Mouse (Mus musculus) hindbrain, embryonic 15.5 days (tissue): ENCODE data around the gene Pdzd9. TPM values are rescaled to one million over a fixed set of nuclear protein-coding genes. Genes with fewer than 3 reads are reported as not detected.

Experiments used
- ATAC-seq: fragments of 200-750 bp; cut with Nextera tagmentation; 2 replicates; pipeline ENCODE4 v1.8.0; 2017; ENCODE audit warnings: low read depth, moderate number of reproducible peaks, moderate TSS enrichment; ENCODE audit not compliant: low FRiP score
- H3K27ac ChIP-seq: fragments of 300-500 bp; sonication (generic); replicated peaks from 2 replicates; pipeline ENCODE4 v1.5.1; 2015; ENCODE audit warnings: mild to moderate bottlenecking, inconsistent platforms
- H3K27me3 ChIP-seq: fragments of 300-500 bp; sonication (generic); 2 replicates; pipeline ENCODE4 v1.6.1; 2015; ENCODE audit warnings: control low read depth, inconsistent platforms
- H3K36me3 ChIP-seq: fragments of 300-500 bp; sonication (generic); 2 replicates; pipeline ENCODE4 v1.6.1; 2015; ENCODE audit warnings: control low read depth, inconsistent platforms
- H3K4me1 ChIP-seq: fragments of 300-500 bp; sonication (generic); replicated peaks from 2 replicates; pipeline ENCODE4 v1.6.1; 2015; ENCODE audit warnings: control low read depth, inconsistent platforms
- H3K4me2 ChIP-seq: fragments of 300-500 bp; sonication (generic); 2 replicates; pipeline ENCODE4 v1.6.1; 2015; ENCODE audit warnings: moderate library complexity, mild to moderate bottlenecking, inconsistent platforms
- H3K4me3 ChIP-seq: fragments of 300-500 bp; sonication (generic); 2 replicates; pipeline ENCODE4 v1.5.1; 2015; ENCODE audit warnings: mild to moderate bottlenecking, inconsistent platforms
- H3K9ac ChIP-seq: fragments of 300-500 bp; sonication (generic); 2 replicates; pipeline ENCODE4 v1.6.1; 2015; ENCODE audit warnings: inconsistent platforms
- H3K9me3 ChIP-seq: fragments of 300-500 bp; sonication (generic); 2 replicates; pipeline ENCODE4 v1.6.1; 2016; ENCODE audit warnings: control low read depth, inconsistent platforms
- WGBS: fragments of 180-500 bp; shearing (Covaris S2); methylation state at CpG from one replicate; pipeline ENCODE4 v1.1.7; 2015; 5-methylcytosine and 5-hydroxymethylcytosine counted together
- polyA plus RNA-seq: library from polyadenylated mRNA; unstranded; fragments of >200 nt; fragmentation: Nextera tagmentation; extraction: Ambion mirVana; gene quantifications from 2 replicates; pipeline ENCODE4 v1.2.1, GENCODE M21; 2015

Pdzd9 gene
- polyA plus RNA-seq, 1 experiment from 2014 or later: 0.36 TPM

- H3K27ac ChIP-seq: no peak overlapping the region
- H3K36me3 ChIP-seq: no peaks in the 10 kb centered on the region
- peaks cover 11% of the 10 kb centered on the region for H3K4me1 ChIP-seq
- H3K4me2 ChIP-seq: no peak overlapping the region
- WGBS: 72% methylated on average over 6 of the region's 6 CpGs
- no peak overlapping the region for H3K9ac ChIP-seq
- no peaks in the 10 kb centered on the region for H3K27me3 ChIP-seq
- H3K9me3 ChIP-seq: no peaks in the 10 kb centered on the region
- no peak overlapping the region for H3K4me3 ChIP-seq
- ATAC-seq: no peak
These were observed 15.1 kb upstream of the Pdzd9 start for GRCm38 (mm10) chr7:120685227-120685626.

GRCm38 (mm10) chr7:120684731-120685161, 14.6 kb upstream of the Pdzd9 start:
- no peak for ATAC-seq
- Histone ChIP-seq H3K4me3 (no peak overlapping the region), H3K36me3 (no peaks in the 10 kb centered on the region), H3K27ac (no peak overlapping the region), H3K9me3 (no peaks in the 10 kb centered on the region), H3K4me2 (no peak overlapping the region), H3K4me1 (peaks cover 16% of the 10 kb centered on the region), H3K9ac (no peak overlapping the region), H3K27me3 (no peaks in the 10 kb centered on the region)
- WGBS: 85% methylated on average over 2 of the region's 2 CpGs

- Histone ChIP-seq H3K27me3 (no peaks in the 10 kb centered on the region), H3K9ac (no peak overlapping the region), H3K9me3 (no peaks in the 10 kb centered on the region), H3K4me3 (no peak overlapping the region), H3K4me1 (peaks cover 34% of the 10 kb centered on the region), H3K4me2 (no peak overlapping the region), H3K36me3 (no peaks in the 10 kb centered on the region), H3K27ac (no peak overlapping the region)
- 76% methylated on average over 4 of the region's 4 CpGs for WGBS
- no peak for ATAC-seq
These were observed 11.9 kb upstream of the Pdzd9 start for GRCm38 (mm10) chr7:120682002-120682401.

- peak overlapping the region; percentile 76 for H3K4me2 ChIP-seq
- H3K36me3 ChIP-seq: no peaks in the 10 kb centered on the region
- no peak for ATAC-seq
- peak overlapping the region; percentile 87; the same call in 1 of the 2 replicates for H3K4me3 ChIP-seq
- WGBS: 57% methylated on average over 8 of the region's 8 CpGs
- H3K9me3 ChIP-seq: no peaks in the 10 kb centered on the region
- H3K4me1 ChIP-seq: peaks cover 39% of the 10 kb centered on the region
- H3K27ac ChIP-seq: no peak overlapping the region
- no peak overlapping the region for H3K9ac ChIP-seq
- H3K27me3 ChIP-seq: no peaks in the 10 kb centered on the region
These were observed 8.9 kb upstream of the Pdzd9 start for GRCm38 (mm10) chr7:120679023-120679422.

GRCm38 (mm10) chr7:120677764-120678531, 7.8 kb upstream of the Pdzd9 start:
- WGBS: 1% methylated on average over 42 of the region's 42 CpGs
- H3K36me3 ChIP-seq: no peaks in the 10 kb centered on the region
- ATAC-seq: peak; percentile 73

GRCm38 (mm10) chr7:120677001-120677643, 7.0 kb upstream of the Pdzd9 start, which contains the start of gene Mosmo:
TSS of gene Mosmo (plus strand) at chr7:120677618.
- peak within 1 kb of the TSS; percentile 79 for H3K27ac ChIP-seq
- under 1% methylated on average over 40 of the region's 44 CpGs for WGBS
- no peaks in the 10 kb centered on the region for H3K9me3 ChIP-seq
- ATAC-seq: peak; percentile 96
- H3K4me1 ChIP-seq: peaks cover 39% of the 10 kb centered on the region
- no peaks in the 10 kb centered on the region for H3K36me3 ChIP-seq
- H3K27me3 ChIP-seq: no peaks in the 10 kb centered on the region
- peak within 1 kb of the TSS; percentile 87 for H3K4me3 ChIP-seq
- H3K4me2 ChIP-seq: peak within 1 kb of the TSS; percentile 76
- H3K9ac ChIP-seq: peak within 1 kb of the TSS; percentile 89

More at GRCm38 (mm10) chr7:120677764-120678531, 7.8 kb upstream of the Pdzd9 start:
- no peaks in the 10 kb centered on the region for H3K9me3 ChIP-seq
- peak overlapping the region; percentile 87 for H3K4me3 ChIP-seq
- peak overlapping the region; percentile 79 for H3K27ac ChIP-seq
- no peaks in the 10 kb centered on the region for H3K27me3 ChIP-seq
- H3K4me2 ChIP-seq: peak overlapping the region; percentile 76
- peak overlapping the region; percentile 89 for H3K9ac ChIP-seq
- H3K4me1 ChIP-seq: peaks cover 39% of the 10 kb centered on the region

- 81% methylated on average over 2 of the region's 2 CpGs for WGBS
- peaks cover 5% of the 10 kb centered on the region for H3K4me1 ChIP-seq
- no peak overlapping the region for H3K27ac ChIP-seq
- ATAC-seq: no peak
- no peaks in the 10 kb centered on the region for H3K9me3 ChIP-seq
- no peaks in the 10 kb centered on the region for H3K36me3 ChIP-seq
- no peaks in the 10 kb centered on the region for H3K27me3 ChIP-seq
- H3K9ac ChIP-seq: no peak overlapping the region
- no peak overlapping the region for H3K4me3 ChIP-seq
- H3K4me2 ChIP-seq: no peak overlapping the region
These were observed 1.1 kb upstream of the Pdzd9 start for GRCm38 (mm10) chr7:120671271-120671670.

- WGBS: 95% methylated on average over 4 of the region's 4 CpGs
- Histone ChIP-seq H3K9me3 (no peaks in the 10 kb centered on the region), H3K36me3 (peaks cover 27% of the 10 kb centered on the region), H3K9ac (no peak overlapping the region), H3K4me3 (no peak overlapping the region), H3K27me3 (no peaks in the 10 kb centered on the region), H3K4me2 (no peak overlapping the region), H3K27ac (no peak overlapping the region), H3K4me1 (no peaks in the 10 kb centered on the region)
- ATAC-seq: no peak
These were observed 8.1 kb downstream of the Pdzd9 start for GRCm38 (mm10) chr7:120662079-120662478.

GRCm38 (mm10) chr7:120647849-120648248, 22.3 kb downstream of the Pdzd9 start:
- no peak overlapping the region for H3K4me3 ChIP-seq
- ATAC-seq: no peak
- H3K4me2 ChIP-seq: no peak overlapping the region
- WGBS: 82% methylated on average over 2 of the region's 2 CpGs
- no peaks in the 10 kb centered on the region for H3K4me1 ChIP-seq
- peaks cover 85% of the 10 kb centered on the region for H3K36me3 ChIP-seq
- H3K9ac ChIP-seq: no peak overlapping the region
- H3K27ac ChIP-seq: no peak overlapping the region
- H3K9me3 ChIP-seq: no peaks in the 10 kb centered on the region
- H3K27me3 ChIP-seq: no peaks in the 10 kb centered on the region

GRCm38 (mm10) chr7:120643217-120643616, 26.9 kb downstream of the Pdzd9 start:
- no peaks in the 10 kb centered on the region for H3K27me3 ChIP-seq
- no peak for ATAC-seq
- no peak overlapping the region for H3K4me2 ChIP-seq
- no peak overlapping the region for H3K4me3 ChIP-seq
- 69% methylated on average over 4 of the region's 4 CpGs for WGBS
- H3K9ac ChIP-seq: no peak overlapping the region
- H3K36me3 ChIP-seq: peaks cover 74% of the 10 kb centered on the region
- no peaks in the 10 kb centered on the region for H3K4me1 ChIP-seq
- no peaks in the 10 kb centered on the region for H3K9me3 ChIP-seq
- H3K27ac ChIP-seq: no peak overlapping the region

GRCm38 (mm10) chr7:120635821-120636220, 34.3 kb downstream of the Pdzd9 start:
- Histone ChIP-seq H3K36me3 (peaks cover 22% of the 10 kb centered on the region), H3K27me3 (no peaks in the 10 kb centered on the region), H3K4me3 (peak overlapping the region; percentile 94), H3K9ac (peak overlapping the region; percentile 98), H3K4me1 (peaks cover 28% of the 10 kb centered on the region), H3K9me3 (no peaks in the 10 kb centered on the region), H3K27ac (peak overlapping the region; percentile 93), H3K4me2 (peak overlapping the region; percentile 94)
- WGBS: under 1% methylated on average over 11 of the region's 11 CpGs
- no peak for ATAC-seq

GRCm38 (mm10) chr7:120635362-120635781, 34.8 kb downstream of the Pdzd9 start:
- H3K36me3 ChIP-seq: peaks cover 17% of the 10 kb centered on the region
- peaks cover 28% of the 10 kb centered on the region for H3K4me1 ChIP-seq
- H3K9ac ChIP-seq: peak overlapping the region; percentile 98
- peak; percentile 89 for ATAC-seq
- peak overlapping the region; percentile 93 for H3K27ac ChIP-seq
- no peaks in the 10 kb centered on the region for H3K9me3 ChIP-seq
- peak overlapping the region; percentile 94 for H3K4me2 ChIP-seq
- under 1% methylated on average over 32 of the region's 32 CpGs for WGBS
- peak overlapping the region; percentile 94 for H3K4me3 ChIP-seq
- no peaks in the 10 kb centered on the region for H3K27me3 ChIP-seq
